Mouse (Mus musculus) midbrain, embryonic 14.5 days (tissue): Measurements from ENCODE around the gene Sass6. TPM values are rescaled to one million over a fixed set of nuclear protein-coding genes. Genes with fewer than 3 reads are reported as not detected.

Source experiments
- ATAC-seq: fragments of 200-750 bp; cut with Nextera tagmentation; 2 replicates; pipeline ENCODE4 v1.8.0; 2017; ENCODE audit warnings: moderate number of reproducible peaks, moderate library complexity; ENCODE audit not compliant: low FRiP score, low TSS enrichment
- DNase-seq: peaks from one replicate; pipeline ENCODE4 v3.0.0-alpha.2; 2015
- H3K27ac ChIP-seq: fragments of 300-500 bp; sonication (generic); replicated peaks from 2 replicates; pipeline ENCODE4 v1.5.1; 2014; ENCODE audit warnings: mild to moderate bottlenecking, low read depth, low read length, moderate library complexity
- H3K27me3 ChIP-seq: fragments of 300-500 bp; sonication (generic); 2 replicates; pipeline ENCODE4 v1.6.1; 2014; ENCODE audit warnings: low read length, control low read depth, mixed read lengths; ENCODE audit not compliant: control insufficient read depth, insufficient read depth
- H3K36me3 ChIP-seq: fragments of 300-500 bp; sonication (generic); 2 replicates; pipeline ENCODE4 v1.6.1; 2014; ENCODE audit warnings: low read length, control low read depth; ENCODE audit not compliant: control insufficient read depth, insufficient read depth
- H3K4me1 ChIP-seq: fragments of 300-500 bp; sonication (generic); 2 replicates; pipeline ENCODE4 v1.6.1; 2014; ENCODE audit warnings: mild to moderate bottlenecking, antibody characterized with exemption, low read length, control low read depth; ENCODE audit not compliant: control insufficient read depth, insufficient read depth
- H3K4me2 ChIP-seq: fragments of 300-500 bp; sonication (generic); 2 replicates; pipeline ENCODE4 v1.6.1; 2014; ENCODE audit warnings: mild to moderate bottlenecking, low read length, moderate library complexity
- H3K4me3 ChIP-seq: fragments of 300-500 bp; sonication (generic); replicated peaks from 2 replicates; pipeline ENCODE4 v1.5.1; 2014; ENCODE audit warnings: low read depth, low read length
- H3K9ac ChIP-seq: fragments of 300-500 bp; sonication (generic); replicated peaks from 2 replicates; pipeline ENCODE4 v1.6.1; 2014; ENCODE audit warnings: mild to moderate bottlenecking, low read length, moderate library complexity
- H3K9me3 ChIP-seq: fragments of 300-500 bp; sonication (generic); 2 replicates; pipeline ENCODE4 v1.6.1; 2016; ENCODE audit warnings: low read length, control low read depth, mixed read lengths; ENCODE audit not compliant: control insufficient read depth
- WGBS: fragments of 180-500 bp; shearing (Covaris S2); extraction: QIAGEN DNeasy Blood & Tissue Kit; methylation state at CpG from one replicate; pipeline ENCODE4 v1.1.7; 2014; 5-methylcytosine and 5-hydroxymethylcytosine counted together
- polyA plus RNA-seq: library from polyadenylated mRNA; unstranded; fragments of >200 nt; fragmentation: Nextera tagmentation; extraction: Ambion mirVana; gene quantifications from 2 replicates; pipeline ENCODE4 v1.2.1, GENCODE M21; 2014

The Sass6 gene
- polyA plus RNA-seq, 1 experiment from 2014 or later, result 16.2 TPM

- no peak overlapping the region for H3K4me2 ChIP-seq
- H3K36me3 ChIP-seq, result peaks cover 93% of the 10 kb centered on the region
- H3K4me3 ChIP-seq, result no peak overlapping the region
- H3K9ac ChIP-seq, result no peak overlapping the region
- WGBS, result 94% methylated on average over 9 of the region's 9 CpGs
- H3K4me1 ChIP-seq, result no peaks in the 10 kb centered on the region
- DNase-seq (no peak), ATAC-seq (no peak)
- H3K27me3 ChIP-seq, result no peaks in the 10 kb centered on the region
- no peaks in the 10 kb centered on the region for H3K9me3 ChIP-seq
- no peak overlapping the region for H3K27ac ChIP-seq
Observed at GRCm38 (mm10) chr3:116637693-116638476, 43.1 kb downstream of the Sass6 start.

GRCm38 (mm10) chr3:116638572-116638971 is 43.8 kb downstream of the Sass6 start:
- 95% methylated on average over 7 of the region's 7 CpGs for WGBS
- ATAC-seq (no peak), DNase-seq (no peak)
- Histone ChIP-seq H3K4me2 (no peak overlapping the region), H3K4me1 (no peaks in the 10 kb centered on the region), H3K9ac (no peak overlapping the region), H3K27me3 (no peaks in the 10 kb centered on the region), H3K36me3 (peaks cover 93% of the 10 kb centered on the region), H3K4me3 (no peak overlapping the region), H3K27ac (no peak overlapping the region), H3K9me3 (no peaks in the 10 kb centered on the region)

GRCm38 (mm10) chr3:116640024-116640423 is 45.2 kb downstream of the Sass6 start:
- Histone ChIP-seq H3K9ac (no peak overlapping the region), H3K4me1 (no peaks in the 10 kb centered on the region), H3K4me2 (no peak overlapping the region), H3K36me3 (peaks cover 88% of the 10 kb centered on the region), H3K27me3 (no peaks in the 10 kb centered on the region), H3K27ac (no peak overlapping the region), H3K9me3 (no peaks in the 10 kb centered on the region), H3K4me3 (no peak overlapping the region)
- ATAC-seq, result no peak
- 86% methylated on average over 1 of the region's 1 CpGs for WGBS
- DNase-seq, result no peak

- DNase-seq (no peak), ATAC-seq (no peak)
- Histone ChIP-seq H3K4me3 (no peak overlapping the region), H3K9me3 (no peaks in the 10 kb centered on the region), H3K4me2 (no peak overlapping the region), H3K27me3 (no peaks in the 10 kb centered on the region), H3K9ac (no peak overlapping the region), H3K27ac (no peak overlapping the region), H3K4me1 (no peaks in the 10 kb centered on the region), H3K36me3 (peaks cover 88% of the 10 kb centered on the region)
- WGBS, result 95% methylated on average over 6 of the region's 6 CpGs
Observed at GRCm38 (mm10) chr3:116641811-116642371, 47.1 kb downstream of the Sass6 start.

GRCm38 (mm10) chr3:116642373-116642772 is 47.6 kb downstream of the Sass6 start:
- Histone ChIP-seq H3K4me2 (no peak overlapping the region), H3K9ac (no peak overlapping the region), H3K27me3 (no peaks in the 10 kb centered on the region), H3K4me3 (no peak overlapping the region), H3K9me3 (no peaks in the 10 kb centered on the region), H3K27ac (no peak overlapping the region), H3K36me3 (peaks cover 86% of the 10 kb centered on the region), H3K4me1 (no peaks in the 10 kb centered on the region)
- 97% methylated on average over 2 of the region's 2 CpGs for WGBS
- DNase-seq (no peak), ATAC-seq (no peak)

- no peak overlapping the region for H3K4me3 ChIP-seq
- WGBS, result 97% methylated on average over 1 of the region's 1 CpGs
- DNase-seq, result no peak
- H3K9me3 ChIP-seq, result no peaks in the 10 kb centered on the region
- peaks cover 58% of the 10 kb centered on the region for H3K36me3 ChIP-seq
- no peaks in the 10 kb centered on the region for H3K4me1 ChIP-seq
- no peak for ATAC-seq
- H3K27me3 ChIP-seq, result no peaks in the 10 kb centered on the region
- H3K9ac ChIP-seq, result no peak overlapping the region
- H3K27ac ChIP-seq, result no peak overlapping the region
- H3K4me2 ChIP-seq, result no peak overlapping the region
Observed at GRCm38 (mm10) chr3:116646387-116646786, 51.6 kb downstream of the Sass6 start.

GRCm38 (mm10) chr3:116648805-116649204 is 54.0 kb downstream of the Sass6 start:
- Histone ChIP-seq H3K27ac (no peak overlapping the region), H3K9me3 (no peaks in the 10 kb centered on the region), H3K4me1 (no peaks in the 10 kb centered on the region), H3K4me2 (no peak overlapping the region), H3K9ac (no peak overlapping the region), H3K4me3 (no peak overlapping the region), H3K36me3 (peaks cover 37% of the 10 kb centered on the region), H3K27me3 (no peaks in the 10 kb centered on the region)
- WGBS, result 94% methylated on average over 7 of the region's 7 CpGs
- DNase-seq (no peak), ATAC-seq (no peak)

- H3K4me1 ChIP-seq, result no peaks in the 10 kb centered on the region
- H3K27ac ChIP-seq, result no peak overlapping the region
- H3K4me2 ChIP-seq, result no peak overlapping the region
- no peak overlapping the region for H3K4me3 ChIP-seq
- no peak overlapping the region for H3K9ac ChIP-seq
- H3K36me3 ChIP-seq, result peaks cover 24% of the 10 kb centered on the region
- no peak for ATAC-seq
- 96% methylated on average over 9 of the region's 9 CpGs for WGBS
- no peaks in the 10 kb centered on the region for H3K9me3 ChIP-seq
- H3K27me3 ChIP-seq, result no peaks in the 10 kb centered on the region
- DNase-seq, result no peak
Observed at GRCm38 (mm10) chr3:116650698-116651097, 55.9 kb downstream of the Sass6 start.

GRCm38 (mm10) chr3:116652033-116652446 is 57.3 kb downstream of the Sass6 start:
- Histone ChIP-seq H3K27me3 (no peaks in the 10 kb centered on the region), H3K9me3 (no peaks in the 10 kb centered on the region), H3K27ac (no peak overlapping the region), H3K4me3 (no peak overlapping the region), H3K36me3 (peaks cover 11% of the 10 kb centered on the region; the same call in 1 of the 2 replicates), H3K9ac (no peak overlapping the region), H3K4me2 (no peak overlapping the region), H3K4me1 (0 out of 2 replicates have a peak, but pooled peaks cover 3% of the 10 kb centered on the region)
- DNase-seq (no peak), ATAC-seq (no peak; the same call in 1 of the 2 replicates)
- WGBS, result 76% methylated on average over 3 of the region's 3 CpGs
